Mouse (Mus musculus) spleen, adult 2 months (tissue): Measurements from ENCODE around the gene Epn1.

Experiments used
- CTCF ChIP-seq: fragments of 200-500 bp; IDR thresholded peaks from 2 replicates; pipeline ENCODE4 v1.5.1; 2011; ENCODE audit warnings: mild to moderate bottlenecking, inconsistent platforms; ENCODE audit not compliant: insufficient read depth, insufficient read length, insufficient replicate concordance; ENCODE audit errors: extremely low read depth
- POLR2A ChIP-seq: fragments of 200-500 bp; IDR thresholded peaks from 2 replicates; pipeline ENCODE4 v1.6.1; 2011; ENCODE audit warnings: low read depth, low read length, inconsistent platforms

GRCm38 (mm10) chr7:5116850-5117249 lies 36.8 kb downstream of the Epn1 start, which contains the start of gene Rfpl4:
- TF ChIP-seq POLR2A (no peak), CTCF (no peak)
